Mouse (Mus musculus) lung, postnatal 0 days (tissue): ENCODE data around the gene Apoc2.

Experiments
- CTCF ChIP-seq: IDR thresholded peaks from 2 replicates; pipeline ENCODE4 v1.5.1; 2016; ENCODE audit warnings: antibody characterized with exemption, mild to moderate bottlenecking
- EP300 ChIP-seq: IDR thresholded peaks from 2 replicates; pipeline ENCODE4 v1.6.1; 2016; ENCODE audit warnings: antibody characterized with exemption, mild to moderate bottlenecking, control low read depth

DNA sequence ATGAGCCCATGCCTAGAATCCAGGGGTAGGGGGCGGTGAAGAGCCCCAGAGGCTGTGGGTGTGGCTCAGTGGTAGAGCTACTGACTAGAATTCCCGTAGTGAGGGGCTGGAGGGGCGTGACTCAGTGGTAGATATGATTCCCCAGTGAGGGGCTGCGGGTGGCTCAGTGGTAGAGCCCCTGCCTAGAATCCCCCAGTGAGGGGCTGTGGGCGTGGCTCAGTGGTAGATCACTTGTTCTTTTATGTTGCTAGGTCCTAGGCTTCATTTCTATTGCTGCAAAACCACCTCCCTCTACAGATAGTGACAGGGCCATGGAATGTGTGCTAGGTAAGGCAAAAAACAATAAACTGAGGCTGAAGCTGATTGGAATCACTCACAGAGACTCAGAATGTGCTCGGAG lies 18.1 kb upstream of the Apoc2 start:
- TF ChIP-seq CTCF (no peak), EP300 (no peak)
